Mouse (Mus musculus): ENCODE results near the gene Prc1. TPM values are rescaled to one million over a fixed set of nuclear protein-coding genes. Genes with fewer than 3 reads are reported as not detected.

Prc1 gene
- total RNA-seq, 1 experiment = 91.0 TPM

DNA sequence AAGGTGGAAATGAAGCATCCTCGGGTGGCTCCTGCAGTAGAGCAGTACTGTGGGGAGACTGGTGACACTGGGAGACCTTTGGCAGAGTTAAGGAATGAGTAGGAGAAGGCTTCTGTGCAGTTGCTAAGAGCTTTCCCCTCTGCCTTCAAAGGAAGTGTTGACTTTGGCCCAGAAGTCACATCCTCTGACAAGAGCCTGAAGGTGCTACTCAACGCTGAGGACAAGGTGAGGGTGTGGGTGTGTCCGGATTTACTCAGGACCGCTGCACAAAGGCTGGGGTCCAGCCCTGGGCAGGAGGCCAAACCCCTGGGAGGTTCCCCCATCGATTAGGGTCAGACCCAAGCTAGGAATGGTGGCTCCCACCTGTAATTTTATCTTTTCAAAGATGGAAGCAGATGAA, 9.9 kb upstream of the Prc1 start:
- Histone ChIP-seq H3K9me3 (ENCODE audit: control insufficient read depth, insufficient read depth, low read depth, low read length) (no peaks in the 10 kb centered on the region), H3K36me3 (ENCODE audit: control insufficient read depth, insufficient read depth, low read length, poor library complexity, severe bottlenecking) (peaks cover 34% of the 10 kb centered on the region), H3K4me1 (ENCODE audit: control insufficient read depth in 2 of 2, insufficient read depth in 2 of 2, low read length in 2 of 2, poor library complexity in 1 of 2) (no peaks in the 10 kb centered on the region), H3K4me3 (ENCODE audit: insufficient read depth in 1 of 2, low read depth in 1 of 2, low read length in 2 of 2, poor library complexity in 1 of 2, severe bottlenecking in 1 of 2) (no peak overlapping the region), H3K27ac (ENCODE audit: insufficient read depth, low read depth, low read length, poor library complexity, severe bottlenecking) (no peak overlapping the region), H3K9ac (ENCODE audit: insufficient read depth, low read depth, low read length, poor library complexity, severe bottlenecking) (no peak overlapping the region)
- no peak for DNase-seq (ENCODE audit: low read depth, low spot score)
- TF ChIP-seq MAFK (IDR thresholded peaks at IDR 0.05; ENCODE audit: insufficient read depth, low read depth, low read length) = no peak
- no peak for TF ChIP-seq HCFC1 (IDR thresholded peaks at IDR 0.05; ENCODE audit: borderline replicate concordance, insufficient read depth, low read length)
- TF ChIP-seq ZNF384 (IDR thresholded peaks at IDR 0.05; ENCODE audit: low read depth, low read length) = no peak
- no peak for TF ChIP-seq ZC3H11A (IDR thresholded peaks at IDR 0.05; ENCODE audit: borderline replicate concordance, low read depth, low read length)
- TF ChIP-seq CHD2 (IDR thresholded peaks at IDR 0.05; ENCODE audit: low read depth, low read length) = no peak
- in situ Hi-C loops (cut with MboI; ENCODE audit: low sequenced_read_pairs in 2 of 2, unreplicated experiment in 2 of 2) = no loop called here

GRCm38 (mm10) chr7:80285725-80286124, 8.5 kb upstream of the Prc1 start:
- H3K27ac ChIP-seq (ENCODE audit: insufficient read depth, low read depth, low read length, poor library complexity, severe bottlenecking) = no peak overlapping the region
- H3K9ac ChIP-seq (ENCODE audit: insufficient read depth, low read depth, low read length, poor library complexity, severe bottlenecking) = no peak overlapping the region
- H3K9me3 ChIP-seq (ENCODE audit: control insufficient read depth, insufficient read depth, low read depth, low read length) = no peaks in the 10 kb centered on the region
- no peaks in the 10 kb centered on the region for H3K4me1 ChIP-seq (ENCODE audit: control insufficient read depth in 2 of 2, insufficient read depth in 2 of 2, low read length in 2 of 2, poor library complexity in 1 of 2)
- H3K36me3 ChIP-seq (ENCODE audit: control insufficient read depth, insufficient read depth, low read length, poor library complexity, severe bottlenecking) = peaks cover 35% of the 10 kb centered on the region
- DNase-seq (ENCODE audit: low read depth, low spot score) = no peak
- H3K4me3 ChIP-seq (ENCODE audit: insufficient read depth in 1 of 2, low read depth in 1 of 2, low read length in 2 of 2, poor library complexity in 1 of 2, severe bottlenecking in 1 of 2) = no peak overlapping the region
- TF ChIP-seq ZC3H11A (IDR thresholded peaks at IDR 0.05; ENCODE audit: borderline replicate concordance, low read depth, low read length) = no peak
- no peak for TF ChIP-seq CHD2 (IDR thresholded peaks at IDR 0.05; ENCODE audit: low read depth, low read length)
- TF ChIP-seq ZNF384 (IDR thresholded peaks at IDR 0.05; ENCODE audit: low read depth, low read length) = no peak
- in situ Hi-C loops (cut with MboI; ENCODE audit: low sequenced_read_pairs in 2 of 2, unreplicated experiment in 2 of 2) = no loop called here

DNA sequence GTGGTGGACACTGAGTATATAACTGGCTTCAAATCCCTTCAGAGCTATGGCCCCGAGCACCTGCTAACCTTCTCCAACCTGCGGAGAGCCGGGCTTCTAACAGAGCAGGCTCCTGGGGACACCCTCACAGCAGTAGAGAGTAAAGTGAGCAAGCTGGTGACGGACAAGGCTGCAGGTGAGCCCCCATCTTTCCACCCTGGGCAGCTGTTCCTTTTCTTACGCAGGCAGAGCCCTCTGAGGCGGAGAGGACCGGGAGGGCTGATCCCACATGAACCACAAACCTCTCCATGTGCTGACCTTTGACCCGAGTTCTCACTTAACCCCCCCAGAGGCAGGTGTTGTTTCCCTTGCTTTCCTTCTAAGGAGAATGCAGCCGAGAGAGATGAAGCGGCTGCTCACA, 6.5 kb upstream of the Prc1 start:
- TF ChIP-seq ZC3H11A (IDR thresholded peaks at IDR 0.05; ENCODE audit: borderline replicate concordance, low read depth, low read length) (no peak), HCFC1 (IDR thresholded peaks at IDR 0.05; ENCODE audit: borderline replicate concordance, insufficient read depth, low read length) (no peak)
- no peaks in the 10 kb centered on the region for H3K4me1 ChIP-seq (ENCODE audit: control insufficient read depth in 2 of 2, insufficient read depth in 2 of 2, low read length in 2 of 2, poor library complexity in 1 of 2)
- no peak overlapping the region for H3K9ac ChIP-seq (ENCODE audit: insufficient read depth, low read depth, low read length, poor library complexity, severe bottlenecking)
- in situ Hi-C loops (cut with MboI; ENCODE audit: low sequenced_read_pairs in 2 of 2, unreplicated experiment in 2 of 2) = no loop called here
- H3K27ac ChIP-seq (ENCODE audit: insufficient read depth, low read depth, low read length, poor library complexity, severe bottlenecking) = no peak overlapping the region
- H3K36me3 ChIP-seq (ENCODE audit: control insufficient read depth, insufficient read depth, low read length, poor library complexity, severe bottlenecking) = peaks cover 37% of the 10 kb centered on the region
- H3K9me3 ChIP-seq (ENCODE audit: control insufficient read depth, insufficient read depth, low read depth, low read length) = no peaks in the 10 kb centered on the region
- no peak for DNase-seq (ENCODE audit: low read depth, low spot score)
- no peak overlapping the region for H3K4me3 ChIP-seq (ENCODE audit: insufficient read depth in 1 of 2, low read depth in 1 of 2, low read length in 2 of 2, poor library complexity in 1 of 2, severe bottlenecking in 1 of 2)

DNA sequence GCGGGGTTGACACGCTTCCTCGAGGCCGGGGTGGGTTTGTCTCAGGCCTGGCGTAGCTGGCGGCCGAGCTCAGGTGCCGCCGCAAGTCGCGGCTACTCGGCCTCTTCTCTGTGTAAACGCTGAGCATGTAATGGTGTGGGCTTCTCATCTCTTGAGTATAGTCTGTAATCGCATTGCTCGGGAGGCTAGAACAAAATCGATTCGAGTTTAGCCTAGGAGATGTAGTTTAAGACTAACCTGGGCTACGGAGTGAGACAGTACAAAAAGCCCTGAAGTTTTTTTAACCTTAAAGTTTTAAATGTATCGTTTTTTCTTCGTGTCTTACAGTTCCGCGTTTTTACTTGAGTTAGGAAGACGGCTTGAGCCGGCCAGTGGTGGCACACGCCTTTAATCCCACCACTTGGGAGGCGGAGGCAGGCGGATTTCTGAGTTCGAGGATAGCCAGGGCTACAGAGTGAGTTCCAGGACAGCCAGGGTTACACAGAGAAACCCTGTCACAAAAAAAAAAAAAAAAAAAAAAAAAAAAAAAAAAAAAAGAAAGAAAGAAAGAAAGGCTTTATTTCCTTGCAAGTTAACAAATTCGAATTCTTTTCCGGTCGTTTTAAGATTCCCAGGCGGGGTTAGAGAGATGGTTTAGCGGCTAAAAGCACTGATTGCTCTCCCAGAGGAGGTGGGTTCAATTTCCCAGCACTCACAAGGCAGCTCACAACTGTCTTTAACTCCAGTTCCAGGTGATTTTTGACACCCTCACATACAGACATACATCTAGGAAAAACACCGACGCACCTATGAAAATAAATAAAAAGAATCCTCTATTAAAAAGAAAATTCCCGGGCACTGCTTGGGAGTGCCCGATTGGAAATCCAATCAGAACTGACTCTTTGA, 756 bp downstream of the Prc1 start:
- Histone ChIP-seq H3K27ac (ENCODE audit: insufficient read depth, low read depth, low read length, poor library complexity, severe bottlenecking) (peak overlapping the region; percentile 79), H3K9me3 (ENCODE audit: control insufficient read depth, insufficient read depth, low read depth, low read length) (no peaks in the 10 kb centered on the region), H3K4me1 (ENCODE audit: control insufficient read depth in 2 of 2, insufficient read depth in 2 of 2, low read length in 2 of 2, poor library complexity in 1 of 2) (peaks cover 3 to 4% of the 10 kb centered on the region in 2 experiments; a peak in 2 of 4 replicates), H3K9ac (ENCODE audit: insufficient read depth, low read depth, low read length, poor library complexity, severe bottlenecking) (peak overlapping the region; percentile 96), H3K36me3 (ENCODE audit: control insufficient read depth, insufficient read depth, low read length, poor library complexity, severe bottlenecking) (peaks cover 18% of the 10 kb centered on the region; the same call in 1 of the 2 replicates), H3K4me3 (ENCODE audit: insufficient read depth in 1 of 2, low read depth in 1 of 2, low read length in 2 of 2, poor library complexity in 1 of 2, severe bottlenecking in 1 of 2) (peak overlapping the region; percentile 91 to 99)
- in situ Hi-C loops (cut with MboI; ENCODE audit: low sequenced_read_pairs in 2 of 2, unreplicated experiment in 2 of 2) = no loop called here
- TF ChIP-seq ZNF384 (IDR thresholded peaks at IDR 0.05; ENCODE audit: low read depth, low read length) = no peak
- no peak for TF ChIP-seq HCFC1 (IDR thresholded peaks at IDR 0.05; ENCODE audit: borderline replicate concordance, insufficient read depth, low read length)
- no peak for TF ChIP-seq ZC3H11A (IDR thresholded peaks at IDR 0.05; ENCODE audit: borderline replicate concordance, low read depth, low read length)
- no peak for TF ChIP-seq MAFK (IDR thresholded peaks at IDR 0.05; ENCODE audit: insufficient read depth, low read depth, low read length)
- TF ChIP-seq CHD2 (IDR thresholded peaks at IDR 0.05; ENCODE audit: low read depth, low read length) = no peak
- DNase-seq (ENCODE audit: low read depth, low spot score) = peak; percentile 24
